Mouse (Mus musculus) neural tube, embryonic 12.5 days (tissue): Measurements from ENCODE around the gene Col15a1. TPM values are rescaled to one million over a fixed set of nuclear protein-coding genes. Genes with fewer than 3 reads are reported as not detected.

Experiments
- ATAC-seq: fragments of 200-750 bp; cut with Nextera tagmentation; 2 replicates; pipeline ENCODE4 v1.8.0; 2017; ENCODE audit warnings: low read depth, mild to moderate bottlenecking, moderate TSS enrichment, moderate library complexity; ENCODE audit not compliant: low FRiP score
- H3K27ac ChIP-seq: fragments of 300-500 bp; sonication (generic); 2 replicates; pipeline ENCODE4 v1.5.1; 2016
- H3K27me3 ChIP-seq: fragments of 300-500 bp; sonication (generic); replicated peaks from 2 replicates; pipeline ENCODE4 v1.6.1; 2016; ENCODE audit warnings: mild to moderate bottlenecking
- H3K36me3 ChIP-seq: fragments of 300-500 bp; sonication (generic); 2 replicates; pipeline ENCODE4 v1.6.1; 2016; ENCODE audit warnings: mild to moderate bottlenecking
- H3K4me1 ChIP-seq: fragments of 300-500 bp; sonication (generic); 2 replicates; pipeline ENCODE4 v1.6.1; 2016
- H3K4me2 ChIP-seq: fragments of 300-500 bp; sonication (generic); replicated peaks from 2 replicates; pipeline ENCODE4 v1.6.1; 2016; ENCODE audit warnings: mild to moderate bottlenecking
- H3K4me3 ChIP-seq: fragments of 300-500 bp; sonication (generic); 2 replicates; pipeline ENCODE4 v1.5.1; 2016
- H3K9ac ChIP-seq: fragments of 300-500 bp; sonication (generic); 2 replicates; pipeline ENCODE4 v1.6.1; 2016; ENCODE audit warnings: mild to moderate bottlenecking
- H3K9me3 ChIP-seq: fragments of 300-500 bp; sonication (generic); 2 replicates; pipeline ENCODE4 v1.6.1; 2016; ENCODE audit warnings: mild to moderate bottlenecking
- WGBS: fragments of 180-500 bp; shearing (Covaris S2); methylation state at CpG from one replicate; pipeline ENCODE4 v1.1.7; 2016; 5-methylcytosine and 5-hydroxymethylcytosine counted together
- polyA plus RNA-seq: library from polyadenylated mRNA; unstranded; fragments of >200 nt; fragmentation: Nextera tagmentation; extraction: Ambion mirVana; gene quantifications from 2 replicates; pipeline ENCODE4 v1.2.1, GENCODE M21; 2016

The Col15a1 gene
- polyA plus RNA-seq, 1 experiment from 2014 or later = 5.6 TPM

DNA sequence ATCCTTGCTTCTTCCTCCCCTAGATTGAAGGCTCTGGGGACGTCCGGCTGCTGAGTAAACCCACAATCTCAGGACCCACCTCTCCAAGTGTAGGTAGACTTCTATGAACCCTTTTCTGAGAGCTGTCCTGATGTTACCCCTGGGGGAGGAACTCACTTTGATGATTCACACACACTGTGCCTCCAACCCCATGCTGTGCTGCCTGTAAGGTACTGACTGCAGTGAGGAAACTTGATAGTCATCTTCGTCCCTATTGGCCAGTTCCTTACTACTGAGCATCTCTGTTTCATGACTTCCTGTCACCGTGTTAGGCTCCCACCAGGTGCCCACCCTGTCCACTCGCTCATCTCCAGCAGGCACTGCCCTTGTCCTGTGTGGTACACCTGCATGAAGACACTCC, 72.2 kb downstream of the Col15a1 start:
- Histone ChIP-seq H3K9me3 (no peaks in the 10 kb centered on the region), H3K27me3 (no peaks in the 10 kb centered on the region), H3K4me3 (no peak overlapping the region), H3K9ac (no peak overlapping the region), H3K27ac (no peak overlapping the region), H3K4me1 (no peaks in the 10 kb centered on the region), H3K36me3 (no peaks in the 10 kb centered on the region), H3K4me2 (no peak overlapping the region)
- ATAC-seq = no peak
- WGBS = 91% methylated on average over 5 of the region's 5 CpGs

DNA sequence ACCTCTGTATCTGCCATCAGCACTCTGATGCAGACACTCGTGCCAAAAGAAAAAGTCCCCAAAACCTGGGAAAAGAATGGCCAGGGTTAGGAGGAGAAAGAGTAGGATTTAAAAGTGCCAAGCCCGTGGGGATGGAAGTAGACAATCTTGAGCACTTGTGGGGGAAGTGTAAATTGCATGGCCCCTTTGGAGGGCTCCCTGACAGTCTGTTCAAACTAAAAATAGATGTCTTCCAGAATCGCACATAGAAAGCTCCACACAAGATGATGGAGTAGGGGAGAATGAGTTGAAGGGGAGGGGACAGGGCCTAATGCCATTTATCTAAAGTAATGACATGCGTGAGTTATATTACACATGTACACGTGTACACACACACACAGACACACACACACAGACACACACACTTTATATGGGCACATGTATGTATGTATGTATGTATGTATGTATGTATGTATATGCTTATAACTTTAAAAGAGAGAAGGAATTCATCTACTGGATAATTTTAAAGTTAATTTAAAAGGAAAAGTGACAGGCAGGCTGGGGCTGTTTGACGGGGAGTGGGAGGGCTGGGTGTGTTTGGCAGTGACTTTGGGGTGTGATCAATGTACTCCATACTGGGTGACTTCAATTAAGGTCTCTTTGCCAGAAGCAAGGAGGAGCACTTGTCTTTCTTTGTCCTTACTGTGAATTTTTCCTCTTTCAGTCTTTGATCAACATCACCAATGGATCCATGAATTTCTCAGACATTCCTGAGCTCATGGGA, 74.1 kb downstream of the Col15a1 start:
- H3K4me3 ChIP-seq = no peak overlapping the region
- 81% methylated on average over 6 of the region's 6 CpGs for WGBS
- no peak for ATAC-seq
- no peak overlapping the region for H3K9ac ChIP-seq
- H3K36me3 ChIP-seq = no peaks in the 10 kb centered on the region
- H3K4me1 ChIP-seq = no peaks in the 10 kb centered on the region
- H3K27ac ChIP-seq = no peak overlapping the region
- H3K9me3 ChIP-seq = no peaks in the 10 kb centered on the region
- no peak overlapping the region for H3K4me2 ChIP-seq
- no peaks in the 10 kb centered on the region for H3K27me3 ChIP-seq

DNA sequence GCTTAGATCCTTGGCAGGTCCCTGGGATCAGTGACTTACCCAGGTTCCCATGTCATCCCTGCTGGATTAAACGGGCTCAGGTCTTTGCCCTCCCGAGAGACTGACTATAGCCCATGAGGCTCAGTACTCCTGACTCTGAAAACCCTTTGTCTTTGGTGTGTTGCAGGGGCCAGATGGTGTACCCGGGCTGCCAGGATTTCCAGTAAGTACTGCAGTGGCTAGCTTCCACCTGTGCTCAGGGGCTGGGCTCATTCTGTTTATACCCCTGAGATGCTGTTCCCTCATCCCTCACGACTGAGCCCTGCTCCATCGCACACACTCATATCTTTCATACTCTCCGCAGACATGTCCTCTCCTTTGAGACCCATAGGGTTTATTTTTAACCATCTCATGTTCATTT, 76.3 kb downstream of the Col15a1 start:
- no peak overlapping the region for H3K27ac ChIP-seq
- ATAC-seq = no peak
- H3K27me3 ChIP-seq = no peaks in the 10 kb centered on the region
- no peaks in the 10 kb centered on the region for H3K9me3 ChIP-seq
- H3K4me3 ChIP-seq = no peak overlapping the region
- no peak overlapping the region for H3K4me2 ChIP-seq
- H3K4me1 ChIP-seq = no peaks in the 10 kb centered on the region
- WGBS = 78% methylated on average over 6 of the region's 6 CpGs
- no peaks in the 10 kb centered on the region for H3K36me3 ChIP-seq
- no peak overlapping the region for H3K9ac ChIP-seq

DNA sequence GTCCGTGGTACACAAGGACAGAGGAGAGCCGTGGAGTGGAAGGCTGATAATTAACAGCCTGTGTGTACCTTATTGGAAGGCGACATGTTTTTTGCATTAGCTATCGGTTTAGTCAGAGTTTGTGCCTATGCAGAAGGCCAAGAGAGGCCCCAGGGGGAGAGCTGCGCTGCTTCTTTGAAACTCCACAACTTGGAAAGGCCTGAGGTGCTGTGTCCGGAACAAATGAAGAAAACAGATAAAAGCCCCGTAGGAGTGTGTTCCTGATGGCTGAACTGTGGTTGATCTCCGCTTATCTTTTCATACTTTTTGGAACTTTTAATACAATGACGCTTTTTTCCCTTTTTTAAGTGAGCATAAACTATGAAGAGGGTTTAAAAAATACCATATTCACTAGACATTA, 76.9 kb downstream of the Col15a1 start:
- Histone ChIP-seq H3K27me3 (no peaks in the 10 kb centered on the region), H3K4me2 (no peak overlapping the region), H3K27ac (no peak overlapping the region), H3K4me1 (no peaks in the 10 kb centered on the region), H3K4me3 (no peak overlapping the region), H3K9ac (no peak overlapping the region), H3K36me3 (no peaks in the 10 kb centered on the region), H3K9me3 (no peaks in the 10 kb centered on the region)
- 72% methylated on average over 9 of the region's 9 CpGs for WGBS
- no peak for ATAC-seq

DNA sequence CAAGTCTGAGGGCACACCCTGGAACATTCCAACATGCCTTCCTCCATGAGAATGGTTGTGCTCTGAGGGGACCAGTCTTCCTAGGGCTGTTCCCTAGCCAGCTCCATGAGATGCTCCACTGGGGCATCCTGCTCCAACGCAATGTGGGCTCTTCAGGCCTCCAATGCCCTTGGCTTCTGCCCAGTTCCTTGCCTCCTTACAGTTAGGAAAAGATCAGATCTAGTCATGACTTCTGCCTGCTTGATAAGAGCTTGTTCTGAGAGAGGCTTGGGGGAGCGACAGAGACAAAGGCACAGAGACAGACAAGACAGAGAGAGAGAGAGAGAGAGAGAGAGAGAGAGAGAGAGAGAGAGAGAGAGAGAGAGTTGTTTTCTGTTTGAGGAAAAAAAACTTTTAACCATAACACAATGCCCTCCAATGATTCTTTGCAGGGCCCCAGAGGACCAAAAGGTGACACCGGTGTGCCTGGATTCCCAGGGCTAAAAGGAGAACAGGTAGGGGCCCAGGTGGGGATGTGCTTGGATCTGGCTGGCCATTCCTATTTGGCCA, 78.7 kb downstream of the Col15a1 start:
- no peaks in the 10 kb centered on the region for H3K4me1 ChIP-seq
- H3K4me2 ChIP-seq = no peak overlapping the region
- ATAC-seq = no peak
- no peaks in the 10 kb centered on the region for H3K36me3 ChIP-seq
- H3K27ac ChIP-seq = no peak overlapping the region
- no peak overlapping the region for H3K4me3 ChIP-seq
- H3K9me3 ChIP-seq = no peaks in the 10 kb centered on the region
- no peak overlapping the region for H3K9ac ChIP-seq
- no peaks in the 10 kb centered on the region for H3K27me3 ChIP-seq
- 88% methylated on average over 3 of the region's 3 CpGs for whole genome bisulfite sequencing

DNA sequence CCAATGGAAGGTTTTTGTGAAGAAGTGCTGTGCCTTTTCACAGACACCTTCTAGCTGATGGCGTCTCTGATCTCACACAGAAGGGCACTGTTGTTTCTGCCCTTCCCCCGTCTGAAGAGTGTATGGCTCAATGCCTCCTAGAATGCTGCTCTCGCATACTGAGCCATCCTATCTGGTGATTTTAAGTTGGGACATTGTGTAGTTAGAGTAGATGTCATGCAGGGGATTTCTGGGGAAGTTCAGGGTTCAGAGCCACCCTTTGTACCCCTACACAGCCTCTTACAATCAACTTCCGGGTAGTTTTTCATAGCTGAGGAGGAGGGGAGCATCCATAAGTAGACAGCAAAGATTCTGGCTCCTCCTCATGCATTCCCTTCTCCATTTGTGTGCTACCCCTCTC, 79.5 kb downstream of the Col15a1 start:
- 73% methylated on average over 4 of the region's 4 CpGs for WGBS
- H3K4me3 ChIP-seq = no peak overlapping the region
- H3K27ac ChIP-seq = no peak overlapping the region
- H3K9ac ChIP-seq = no peak overlapping the region
- no peak for ATAC-seq
- H3K4me2 ChIP-seq = no peak overlapping the region
- no peaks in the 10 kb centered on the region for H3K27me3 ChIP-seq
- no peaks in the 10 kb centered on the region for H3K4me1 ChIP-seq
- H3K36me3 ChIP-seq = no peaks in the 10 kb centered on the region
- no peaks in the 10 kb centered on the region for H3K9me3 ChIP-seq

DNA sequence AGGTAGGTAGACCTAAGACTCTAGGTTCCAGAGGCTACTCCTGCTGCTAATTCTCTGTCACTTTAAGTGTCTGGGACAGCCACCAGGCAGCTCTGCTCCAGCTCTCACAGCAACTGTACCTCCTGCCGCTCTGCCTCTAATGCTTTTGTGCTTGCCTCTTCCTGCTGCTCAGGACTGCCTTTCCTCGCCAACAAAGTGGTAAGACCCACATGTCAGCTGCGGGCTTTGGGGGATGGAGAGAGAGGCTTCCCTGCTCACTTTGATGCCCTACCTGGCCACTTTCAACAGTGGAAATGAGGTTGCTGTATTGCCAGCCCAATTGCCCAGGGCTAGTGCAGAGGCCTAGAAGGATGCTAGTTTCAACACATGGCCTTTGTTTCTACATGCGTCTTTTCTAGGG, 80.3 kb downstream of the Col15a1 start:
- no peak overlapping the region for H3K4me3 ChIP-seq
- H3K9ac ChIP-seq = no peak overlapping the region
- no peak overlapping the region; the same call in 1 of the 2 replicates for H3K27ac ChIP-seq
- no peaks in the 10 kb centered on the region for H3K9me3 ChIP-seq
- H3K4me2 ChIP-seq = no peak overlapping the region
- H3K27me3 ChIP-seq = no peaks in the 10 kb centered on the region
- H3K4me1 ChIP-seq = no peaks in the 10 kb centered on the region
- 53% methylated on average over 4 of the region's 4 CpGs for WGBS
- H3K36me3 ChIP-seq = no peaks in the 10 kb centered on the region
- ATAC-seq = no peak

DNA sequence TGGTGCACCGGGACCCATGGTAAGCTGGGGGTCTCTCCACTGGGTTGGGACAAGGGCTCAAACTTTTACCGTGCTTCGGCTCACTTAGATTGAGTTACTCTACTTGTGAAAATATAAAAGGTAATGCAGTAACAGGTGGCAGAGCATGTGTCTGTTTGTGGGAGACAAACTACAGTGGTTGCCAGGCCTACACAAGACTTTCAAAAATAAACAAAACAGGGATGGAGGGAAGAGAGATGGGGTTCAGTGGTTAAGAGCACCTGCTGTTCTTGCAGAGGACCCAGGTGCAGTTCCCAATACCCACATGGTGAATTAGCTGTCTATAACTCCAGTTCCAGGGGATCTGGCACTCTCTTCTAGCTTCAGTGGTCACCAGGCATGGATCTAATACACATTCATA, 81.6 kb downstream of the Col15a1 start:
- no peaks in the 10 kb centered on the region for H3K9me3 ChIP-seq
- no peak overlapping the region for H3K4me3 ChIP-seq
- no peaks in the 10 kb centered on the region for H3K4me1 ChIP-seq
- no peaks in the 10 kb centered on the region for H3K36me3 ChIP-seq
- no peaks in the 10 kb centered on the region for H3K27me3 ChIP-seq
- WGBS = 92% methylated on average over 3 of the region's 3 CpGs
- H3K9ac ChIP-seq = no peak overlapping the region
- H3K27ac ChIP-seq = no peak overlapping the region
- no peak overlapping the region for H3K4me2 ChIP-seq
- ATAC-seq = no peak

DNA sequence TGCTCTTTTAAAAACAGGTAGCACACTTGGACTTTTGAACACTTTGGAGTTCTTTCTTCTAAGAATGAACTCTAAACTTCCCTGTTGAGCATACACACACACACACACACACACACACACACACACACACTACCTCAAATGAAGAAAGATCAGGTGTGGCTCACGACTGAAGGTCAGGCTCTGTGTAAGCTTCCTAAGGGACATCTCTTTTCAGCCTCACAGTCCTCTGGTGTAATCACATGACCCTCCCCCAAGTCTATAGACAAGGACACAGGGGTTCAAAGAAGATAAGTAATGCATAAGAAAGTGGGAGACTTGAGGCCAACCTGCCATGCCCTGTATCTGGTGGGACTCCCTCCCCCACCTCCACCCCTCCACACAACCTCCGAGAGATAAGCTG, 82.5 kb downstream of the Col15a1 start:
- no peak for ATAC-seq
- Histone ChIP-seq H3K4me1 (no peaks in the 10 kb centered on the region), H3K27ac (no peak overlapping the region), H3K9me3 (no peaks in the 10 kb centered on the region), H3K4me3 (no peak overlapping the region), H3K9ac (no peak overlapping the region), H3K4me2 (no peak overlapping the region), H3K27me3 (no peaks in the 10 kb centered on the region), H3K36me3 (no peaks in the 10 kb centered on the region)
- 81% methylated on average over 2 of the region's 2 CpGs for WGBS

DNA sequence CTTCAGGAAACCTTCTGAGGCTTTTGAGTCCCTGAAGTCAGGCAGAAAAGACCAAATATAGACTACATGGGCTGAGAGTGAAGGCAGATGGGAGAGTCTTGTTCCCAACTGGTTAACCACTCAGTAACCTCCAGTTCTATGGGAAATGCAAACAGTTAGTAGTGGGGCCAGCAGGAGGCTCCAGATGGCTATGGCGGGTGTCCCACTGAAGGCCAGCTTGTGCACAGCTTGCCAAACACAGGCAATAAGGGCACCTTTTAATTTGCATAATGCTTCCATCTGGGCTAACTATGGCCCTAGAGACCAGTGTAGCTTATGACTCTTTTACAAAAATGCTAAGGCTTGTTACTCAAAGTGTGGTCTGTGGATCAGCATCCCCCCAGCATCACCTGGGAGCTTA, 83.1 kb downstream of the Col15a1 start:
- no peak for ATAC-seq
- H3K36me3 ChIP-seq = no peaks in the 10 kb centered on the region
- no peaks in the 10 kb centered on the region for H3K4me1 ChIP-seq
- H3K9me3 ChIP-seq = no peaks in the 10 kb centered on the region
- H3K27ac ChIP-seq = no peak overlapping the region
- no peak overlapping the region for H3K4me3 ChIP-seq
- no peak overlapping the region for H3K4me2 ChIP-seq
- 60% methylated on average over 1 of the region's 1 CpGs for WGBS
- no peak overlapping the region for H3K9ac ChIP-seq
- H3K27me3 ChIP-seq = no peaks in the 10 kb centered on the region

DNA sequence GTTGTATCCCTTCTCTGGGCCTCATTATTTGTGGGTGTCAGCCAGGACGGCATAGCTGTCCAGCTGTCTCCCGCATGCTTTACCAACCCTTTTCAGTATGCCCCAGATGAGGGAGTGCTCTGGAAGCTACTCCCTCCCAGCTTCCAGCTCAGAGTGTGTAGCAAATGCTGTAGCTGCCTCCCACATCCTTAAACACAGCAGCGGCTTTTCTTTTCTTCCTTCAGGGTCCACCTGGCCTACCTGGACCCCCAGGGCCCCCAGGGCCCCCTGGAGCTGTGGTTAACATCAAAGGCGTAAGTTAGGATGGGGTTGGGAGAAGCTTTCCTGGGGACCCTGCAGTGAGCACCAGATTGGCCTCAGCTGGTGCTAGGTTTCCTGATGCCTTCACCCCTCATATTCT, 85.0 kb downstream of the Col15a1 start:
- Histone ChIP-seq H3K4me2 (no peak overlapping the region), H3K36me3 (no peaks in the 10 kb centered on the region), H3K9ac (no peak overlapping the region), H3K4me1 (no peaks in the 10 kb centered on the region), H3K27ac (no peak overlapping the region), H3K9me3 (no peaks in the 10 kb centered on the region), H3K27me3 (no peaks in the 10 kb centered on the region), H3K4me3 (no peak overlapping the region)
- 63% methylated on average over 4 of the region's 4 CpGs for WGBS
- ATAC-seq = no peak

DNA sequence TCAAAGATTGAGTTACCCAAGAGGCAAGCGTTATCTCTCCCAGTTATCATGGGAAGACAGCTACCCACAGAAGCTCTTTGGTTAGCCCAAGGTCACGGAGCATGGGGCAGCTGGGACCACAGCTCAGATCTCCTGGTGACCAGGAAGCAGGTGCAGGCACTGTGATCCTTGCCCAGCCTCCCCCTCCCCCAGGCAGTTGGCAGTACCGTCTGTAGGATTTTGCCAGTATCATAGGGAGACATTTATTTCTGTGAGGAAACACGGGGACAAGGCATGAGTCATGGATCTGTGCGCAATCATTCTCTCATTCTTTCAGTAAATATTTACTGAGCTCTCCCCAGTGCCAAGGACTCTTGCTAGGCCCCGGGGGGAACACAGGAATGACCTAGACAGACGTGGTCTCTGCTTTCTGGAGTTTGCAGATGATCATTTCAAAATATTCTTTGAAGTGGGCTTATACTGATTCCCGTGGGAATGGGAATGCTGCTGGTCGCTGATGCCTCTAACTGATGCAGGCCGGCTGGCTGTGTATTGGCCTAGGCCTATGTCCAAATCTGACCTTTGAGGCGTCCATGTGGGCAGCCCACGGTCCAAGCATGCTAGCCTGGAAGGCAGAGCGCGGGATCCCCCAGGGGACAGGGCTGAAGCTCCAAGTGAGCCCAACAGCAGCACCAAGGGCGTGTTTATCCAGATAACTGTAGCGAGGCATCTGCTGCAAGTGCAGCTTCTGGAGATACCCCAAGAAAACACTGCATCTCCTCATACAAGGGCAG, 86.0 kb downstream of the Col15a1 start:
- Histone ChIP-seq H3K27me3 (no peaks in the 10 kb centered on the region), H3K4me2 (no peak overlapping the region), H3K4me3 (no peak overlapping the region), H3K4me1 (no peaks in the 10 kb centered on the region), H3K27ac (no peak overlapping the region), H3K36me3 (no peaks in the 10 kb centered on the region), H3K9ac (no peak overlapping the region), H3K9me3 (no peaks in the 10 kb centered on the region)
- 81% methylated on average over 16 of the region's 16 CpGs for WGBS
- ATAC-seq = no peak
